Mouse (Mus musculus) cerebellum, postnatal 4 days (tissue): ENCODE measurements around the gene Zbtb20.

Experiments
- DNase-seq, 2 experiments: peaks; one replicate each; pipeline ENCODE4 v3.0.0; 2022; ENCODE audit warnings: low spot score in 2 of 2, mixed read lengths in 1 of 2

The Zbtb20 gene

DNA sequence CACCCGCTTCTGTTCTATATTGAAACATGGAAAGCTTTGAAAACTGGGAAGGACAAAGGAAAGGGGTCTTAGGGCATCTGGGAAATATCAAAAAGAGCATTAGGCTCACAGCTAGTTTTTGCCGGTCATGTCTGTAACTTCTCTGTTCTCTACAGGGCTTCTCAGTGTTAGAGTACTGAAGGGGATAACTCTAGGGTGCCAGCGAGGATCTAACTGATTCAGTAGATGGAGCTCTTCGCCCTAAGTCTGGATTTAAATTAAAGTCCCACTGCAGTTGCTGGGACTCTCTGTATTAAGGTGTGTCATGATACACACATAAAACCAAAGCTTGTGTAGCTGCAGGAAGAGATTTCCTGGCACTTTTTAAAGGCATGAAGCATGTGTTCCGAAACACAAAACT lies 634.8 kb downstream of the Zbtb20 start:
- no peak for DNase-seq

DNA sequence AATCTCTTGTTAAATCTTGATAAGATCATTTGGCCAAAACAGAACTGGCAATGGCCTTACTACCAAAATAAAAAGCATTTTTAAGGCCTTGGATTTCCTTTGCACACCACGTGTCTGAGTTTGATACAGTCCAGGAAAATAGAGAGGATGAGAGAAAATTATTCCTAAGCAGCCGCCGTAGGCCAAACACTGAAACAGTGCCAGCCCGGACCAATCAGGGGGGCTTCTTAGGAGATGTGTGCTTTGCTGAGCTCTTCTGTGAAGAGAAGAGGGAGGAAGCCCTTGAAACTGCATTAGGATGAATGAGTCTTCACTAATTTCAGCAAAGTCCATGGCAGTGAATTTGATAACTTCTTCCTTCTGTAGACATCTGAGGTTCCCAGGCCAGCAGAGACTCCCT lies 635.9 kb downstream of the Zbtb20 start:
- DNase-seq, result no peak

DNA sequence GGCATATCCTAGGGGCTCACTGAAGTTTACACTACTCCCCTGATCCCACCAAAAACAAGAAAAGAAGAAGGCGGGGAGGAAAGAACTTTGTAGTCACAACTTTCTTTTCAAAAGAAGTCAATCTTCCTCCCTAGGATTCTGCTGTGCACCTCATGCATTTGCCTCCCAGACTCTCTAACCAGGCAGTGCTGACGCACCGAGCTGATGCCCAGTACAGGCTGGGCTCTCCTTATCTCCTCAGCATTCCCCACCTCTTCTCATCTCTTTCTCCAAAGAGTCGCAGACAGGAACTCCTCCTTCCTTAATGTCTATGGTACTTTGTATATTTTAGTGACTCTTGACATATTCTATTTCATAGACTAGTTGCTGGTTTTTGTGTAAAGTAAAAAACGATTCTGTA lies 638.3 kb downstream of the Zbtb20 start:
- no peak for DNase-seq

DNA sequence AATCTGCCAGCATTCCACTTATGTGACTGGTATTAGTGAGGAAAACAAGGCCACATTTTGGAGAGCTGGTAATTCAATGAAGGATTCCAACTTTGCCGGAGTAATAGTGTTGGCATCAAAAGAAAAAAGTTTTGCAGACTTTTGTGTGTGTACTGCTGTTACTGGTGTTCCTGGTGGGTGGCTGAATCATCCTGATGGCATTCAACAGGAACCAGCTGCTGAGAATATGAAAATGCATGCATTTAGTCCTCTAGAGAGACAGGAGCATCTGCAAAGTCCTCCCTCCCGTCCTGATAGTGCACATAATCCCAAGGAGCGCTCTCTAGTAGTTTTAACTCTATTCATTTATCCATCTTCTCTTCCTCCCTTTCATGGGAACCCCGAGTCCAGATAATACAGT lies 639.9 kb downstream of the Zbtb20 start:
- no peak for DNase-seq

DNA sequence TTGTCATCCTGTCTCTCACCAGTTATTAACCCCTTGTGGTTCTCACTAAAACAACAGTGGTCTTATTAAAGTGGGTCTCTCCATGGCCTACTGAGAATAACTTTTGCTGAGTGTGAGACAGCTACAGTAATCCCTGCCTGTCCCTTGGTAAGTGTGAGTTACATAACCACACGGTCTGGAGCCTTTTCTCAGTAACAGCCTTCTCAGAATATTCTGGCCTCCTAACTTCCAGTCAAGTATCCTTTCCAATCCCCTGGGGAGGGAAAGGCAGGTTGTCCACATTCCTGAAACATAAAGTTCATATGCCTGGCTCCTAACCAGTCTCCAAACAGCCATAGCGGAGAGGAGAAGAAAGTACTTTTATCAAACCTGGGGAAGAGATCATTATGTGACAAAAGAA lies 644.6 kb downstream of the Zbtb20 start:
- DNase-seq, result no peak

DNA sequence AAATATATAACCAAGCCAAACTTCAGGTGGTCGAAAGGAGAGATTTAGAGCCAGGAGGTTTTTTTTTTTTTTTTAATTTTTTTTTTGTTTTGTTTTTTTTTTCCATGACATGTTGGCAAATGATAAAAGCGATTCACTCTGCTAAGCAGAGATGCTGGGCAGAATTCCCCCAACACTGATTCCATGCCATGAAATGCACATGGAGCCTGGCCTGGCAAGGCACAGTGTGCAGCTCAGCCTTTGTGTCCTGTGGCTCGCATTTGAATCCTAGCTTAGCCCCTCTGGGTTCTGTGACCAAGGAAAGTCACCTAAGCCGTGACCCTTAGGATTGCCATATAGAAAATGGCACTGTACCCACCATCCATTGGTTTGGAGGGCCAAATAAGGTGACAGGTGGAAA lies 646.8 kb downstream of the Zbtb20 start:
- no peak for DNase-seq

DNA sequence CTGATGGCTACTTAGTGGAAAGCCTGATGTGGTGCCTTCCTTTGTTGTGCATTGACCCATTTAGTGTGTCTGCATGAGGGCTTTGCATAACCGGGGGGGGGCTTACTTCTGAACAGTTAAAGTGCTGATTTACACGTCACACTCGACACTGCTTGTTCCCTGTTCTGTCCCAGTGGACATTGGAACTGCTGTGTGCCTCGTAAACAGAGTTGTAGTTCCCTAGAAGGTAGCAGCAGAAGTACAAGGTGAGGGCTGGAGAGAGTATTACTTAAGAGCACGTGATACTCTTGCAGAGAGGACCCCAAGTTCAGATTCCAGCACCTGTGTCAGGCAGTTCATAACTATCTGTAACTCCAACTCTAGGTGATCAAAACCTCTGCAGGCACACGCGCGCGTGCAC lies 648.5 kb downstream of the Zbtb20 start:
- no peak for DNase-seq

DNA sequence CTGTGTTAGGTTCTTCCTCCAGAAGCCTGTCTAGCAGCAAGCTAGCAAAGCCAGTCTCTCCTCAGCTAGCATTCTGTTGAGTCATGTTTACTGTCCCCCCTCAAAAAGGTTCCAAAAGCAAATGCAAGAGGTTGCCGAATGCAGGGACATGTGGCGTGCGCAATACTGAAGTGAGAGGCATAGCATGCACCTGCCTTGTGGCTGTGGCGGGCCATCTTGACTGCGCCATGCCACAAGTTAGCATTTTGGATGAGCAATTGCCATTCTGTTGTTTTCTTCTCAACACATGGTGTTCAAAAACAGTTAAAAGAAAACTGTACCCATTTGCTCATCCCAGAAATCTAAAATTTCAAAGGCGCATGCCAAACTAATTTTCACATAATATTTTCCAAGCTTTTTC lies 649.9 kb downstream of the Zbtb20 start:
- no peak for DNase-seq

DNA sequence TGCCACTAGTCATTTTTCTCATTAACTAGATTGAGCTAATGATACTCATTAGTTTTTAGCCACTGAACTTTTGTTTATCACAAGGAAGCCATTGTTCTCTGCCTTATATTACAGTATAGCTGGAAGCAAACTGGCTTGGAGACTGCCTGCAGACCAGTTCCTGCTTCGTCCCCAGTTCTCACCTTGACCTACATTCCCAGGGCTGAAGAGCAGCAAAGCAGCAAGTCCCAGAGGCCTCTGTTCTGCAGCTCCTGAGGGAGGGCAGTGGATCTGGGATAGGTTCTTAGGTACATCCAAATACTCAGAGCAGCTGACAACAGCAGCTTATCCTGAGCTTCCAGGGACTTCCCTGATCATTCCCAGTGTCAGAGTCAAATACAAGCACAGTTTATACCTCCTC lies 652.6 kb downstream of the Zbtb20 start:
- DNase-seq, result no peak

DNA sequence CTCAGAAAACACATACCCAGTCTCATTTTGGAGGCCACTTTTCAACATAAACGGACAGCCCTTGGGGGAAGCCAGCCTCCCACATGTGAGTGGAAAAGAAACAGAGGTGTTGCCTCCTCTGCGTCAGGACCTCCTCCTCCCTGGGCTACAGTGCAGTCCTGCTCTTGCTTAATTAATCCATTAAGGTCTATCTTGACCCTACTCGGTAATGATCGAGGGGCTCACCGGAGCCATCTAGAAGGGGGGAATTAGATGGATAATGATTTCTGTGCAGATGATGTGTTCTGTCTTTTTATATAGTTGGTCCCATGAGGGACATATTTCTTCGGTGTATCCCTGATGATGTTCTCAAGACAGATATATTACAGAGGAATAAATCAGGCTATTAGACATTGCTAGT lies 655.6 kb downstream of the Zbtb20 start:
- DNase-seq, result no peak

DNA sequence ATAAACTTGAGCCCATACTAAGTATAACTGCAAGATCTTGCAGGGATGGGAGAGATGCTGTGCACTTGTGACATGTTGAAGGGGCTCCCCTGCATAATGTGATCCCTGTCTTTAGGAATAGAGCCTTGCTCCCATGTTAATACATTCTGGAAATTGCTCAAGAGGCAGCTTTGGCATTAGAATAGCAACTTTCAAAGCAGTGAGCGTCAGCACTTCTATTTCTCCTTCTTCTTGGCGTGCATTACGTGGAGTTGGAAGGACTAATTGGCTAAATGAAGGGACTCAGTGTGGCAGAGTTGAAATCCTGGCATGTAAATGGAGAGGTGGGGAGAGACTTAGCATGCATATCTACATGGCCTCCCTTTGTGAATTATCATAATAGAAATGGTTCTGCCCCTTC lies 658.4 kb downstream of the Zbtb20 start:
- no peak for DNase-seq

DNA sequence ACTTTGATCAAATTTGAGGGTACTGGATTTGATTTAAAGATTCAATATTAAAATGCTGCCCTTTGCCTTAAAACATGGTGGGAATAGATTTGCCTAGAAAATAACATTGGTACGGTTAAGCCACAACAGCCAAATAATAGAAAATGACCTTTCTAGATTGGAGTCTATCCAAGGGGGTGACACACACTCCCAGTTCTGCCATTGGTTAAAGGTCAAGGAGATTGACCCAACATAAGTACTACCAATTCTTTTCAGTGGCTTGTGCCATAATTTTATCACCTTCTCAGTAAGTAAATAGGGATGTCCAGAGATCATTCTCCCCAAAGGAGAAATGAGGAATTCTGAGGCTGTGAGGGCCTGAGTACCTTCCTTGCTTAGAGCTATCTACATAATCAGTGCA lies 660.2 kb downstream of the Zbtb20 start:
- no peak for DNase-seq

DNA sequence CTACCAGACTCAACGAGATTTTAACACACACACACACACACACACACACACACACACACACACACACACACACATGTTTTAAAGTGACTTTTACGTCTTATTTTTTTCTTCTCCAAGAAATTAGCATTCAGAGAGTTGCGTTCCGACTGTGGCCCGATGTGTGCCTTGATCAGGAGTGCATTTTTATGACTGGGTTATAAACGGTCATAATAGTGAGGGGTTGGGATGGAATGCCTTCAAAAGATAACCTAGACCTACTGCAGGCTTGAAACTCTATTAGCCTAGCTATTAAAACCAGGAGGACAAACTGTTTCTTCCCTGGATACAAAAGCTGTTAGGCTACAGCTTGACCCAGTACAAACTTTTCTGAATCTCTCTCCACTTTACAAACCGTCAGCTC lies 661.5 kb downstream of the Zbtb20 start:
- DNase-seq, result no peak

DNA sequence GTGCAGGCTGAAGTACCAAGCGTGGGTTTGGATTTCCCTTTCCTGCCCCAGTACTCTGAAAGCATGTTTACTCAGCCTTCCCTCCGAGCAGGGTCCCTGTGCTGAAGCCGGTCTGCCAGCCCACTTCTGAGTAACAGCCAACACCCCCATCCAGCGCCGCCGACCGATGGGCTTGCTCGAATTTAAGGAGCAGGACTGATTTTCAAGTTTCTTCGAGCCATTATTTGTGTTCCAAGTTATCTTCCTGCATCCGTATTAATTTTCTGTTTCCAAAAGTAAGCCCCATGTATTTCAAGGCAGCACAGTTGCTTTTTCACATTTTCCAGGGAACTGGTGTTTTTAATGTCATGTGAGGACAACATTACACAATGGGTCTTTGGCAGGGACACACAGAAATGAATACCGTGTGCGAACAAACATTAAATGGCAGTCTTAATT lies 664.0 kb downstream of the Zbtb20 start:
- DNase-seq, result no peak

DNA sequence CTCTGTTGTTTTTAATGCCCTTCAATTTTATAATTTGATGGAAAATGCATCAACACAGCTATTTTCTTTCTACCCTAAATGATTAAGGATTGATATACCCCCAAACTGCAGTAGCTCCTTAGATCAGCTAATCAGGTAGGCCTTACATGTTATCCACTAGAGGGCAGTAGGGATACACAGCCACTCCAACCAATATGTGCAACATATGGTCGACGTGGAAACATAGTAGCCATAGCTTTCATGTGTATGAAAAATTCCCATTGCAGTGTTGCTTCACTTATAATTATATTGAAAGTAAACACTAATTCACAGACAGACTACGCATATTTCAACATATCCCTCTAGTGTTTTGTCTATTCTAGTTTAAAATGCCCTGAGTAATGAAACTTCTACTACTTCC lies 664.4 kb downstream of the Zbtb20 start:
- DNase-seq, result no peak

DNA sequence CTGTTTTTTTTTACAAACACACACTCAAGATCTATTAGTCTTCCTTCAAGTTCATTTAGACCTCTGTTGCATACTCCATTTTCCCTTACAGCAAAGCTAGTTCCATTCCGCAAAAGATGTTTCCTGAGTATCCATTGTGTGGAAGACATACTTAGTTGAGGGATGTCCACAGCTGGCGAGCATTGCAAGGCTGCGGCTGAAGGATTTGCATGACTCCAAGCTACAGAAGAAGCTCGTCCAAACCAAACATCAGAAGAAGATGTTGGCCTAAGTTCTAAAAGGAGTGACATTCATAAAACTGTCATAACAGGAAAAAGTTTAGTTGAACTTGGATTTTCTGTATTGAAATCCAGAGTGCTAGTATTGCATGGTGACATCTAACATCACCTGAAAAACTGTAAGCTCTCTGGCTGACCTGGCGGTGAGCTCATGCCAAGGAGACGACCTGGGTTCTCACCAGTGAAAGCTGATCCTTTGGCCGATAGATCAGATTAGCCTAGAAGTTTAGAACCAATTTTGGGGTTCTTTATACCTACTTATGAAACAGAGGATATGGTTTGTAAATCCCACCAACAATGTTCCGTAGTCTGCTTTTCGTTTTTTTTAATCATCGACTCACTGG lies 665.0 kb downstream of the Zbtb20 start:
- no peak for DNase-seq

DNA sequence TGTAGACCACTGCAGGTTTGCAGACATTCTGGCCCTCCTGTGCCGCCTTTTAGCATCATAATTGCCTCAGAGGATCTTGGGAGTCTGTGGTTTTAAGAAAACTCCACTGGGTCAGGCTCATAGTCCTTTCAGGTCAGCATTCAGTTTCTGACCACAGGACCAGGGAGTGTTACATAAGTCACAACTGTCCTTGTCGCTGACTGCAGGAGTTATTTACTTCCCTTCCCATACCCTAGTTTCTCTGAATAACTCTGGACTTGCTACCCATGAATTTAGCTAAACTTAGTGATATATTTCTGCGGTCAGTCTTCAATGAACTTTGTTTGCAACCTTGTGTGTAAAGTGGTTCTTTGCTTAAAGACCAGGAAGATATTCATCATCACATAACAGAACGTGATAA lies 669.6 kb downstream of the Zbtb20 start:
- no peak for DNase-seq

DNA sequence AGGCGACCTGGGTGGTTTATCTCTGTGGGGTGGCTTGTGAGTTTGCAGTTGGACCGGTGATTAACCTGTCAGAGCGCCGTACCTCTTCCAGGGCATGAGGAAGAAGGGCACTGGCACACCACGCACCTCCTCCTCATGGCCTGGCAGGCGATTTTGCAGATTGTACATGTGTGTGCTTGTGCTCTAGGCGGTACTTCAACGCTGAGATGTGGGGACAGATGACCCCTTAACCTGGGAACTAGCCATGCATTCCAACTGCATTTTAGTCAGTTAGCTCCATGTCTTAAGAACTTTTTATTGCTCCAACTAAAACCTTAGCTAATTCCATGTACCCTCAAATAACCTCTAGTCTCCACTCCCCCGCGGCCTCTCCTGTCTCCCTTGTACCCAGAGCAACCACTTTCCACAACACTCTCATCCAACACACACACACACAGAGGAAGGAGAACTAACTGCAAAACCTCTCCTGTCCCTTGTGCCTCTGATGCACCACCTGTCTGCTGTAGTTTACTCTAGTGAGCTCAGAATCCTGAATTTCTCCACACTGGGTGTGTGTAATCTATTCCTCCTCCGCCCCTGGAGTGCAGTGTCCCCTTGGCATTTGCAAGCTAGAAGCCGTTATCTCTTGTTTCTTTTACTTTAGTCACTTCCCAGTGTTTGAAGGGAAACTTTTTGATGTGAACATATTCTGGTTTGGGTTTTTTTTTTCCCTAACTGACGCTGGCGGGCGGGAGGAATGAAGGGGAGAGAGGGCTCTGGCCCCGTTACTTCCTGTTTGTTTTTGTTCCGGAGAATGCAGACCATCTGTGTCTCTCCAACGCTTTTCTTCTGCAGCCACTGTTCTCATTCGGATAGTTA lies 671.9 kb downstream of the Zbtb20 start:
- DNase-seq, result no peak

DNA sequence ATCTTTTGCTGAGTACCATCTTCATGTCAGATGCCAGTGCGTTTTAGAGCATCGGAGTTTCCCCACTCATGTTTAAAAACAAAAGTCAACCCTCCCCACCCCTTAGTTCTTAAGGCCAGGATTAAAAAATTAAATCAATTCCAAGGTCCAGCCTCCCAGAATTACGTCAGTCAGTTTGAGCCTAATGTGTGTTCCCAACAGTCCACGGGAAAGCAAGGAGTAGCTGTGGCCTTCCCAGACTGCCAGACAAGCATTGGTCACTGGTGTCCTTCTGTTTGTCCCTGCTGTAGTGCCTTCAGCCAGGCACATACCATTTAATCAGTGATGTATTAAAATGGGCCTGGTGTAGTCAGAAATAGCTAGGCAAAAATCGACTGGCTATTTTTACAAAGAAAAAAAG lies 673.1 kb downstream of the Zbtb20 start:
- DNase-seq, result no peak

DNA sequence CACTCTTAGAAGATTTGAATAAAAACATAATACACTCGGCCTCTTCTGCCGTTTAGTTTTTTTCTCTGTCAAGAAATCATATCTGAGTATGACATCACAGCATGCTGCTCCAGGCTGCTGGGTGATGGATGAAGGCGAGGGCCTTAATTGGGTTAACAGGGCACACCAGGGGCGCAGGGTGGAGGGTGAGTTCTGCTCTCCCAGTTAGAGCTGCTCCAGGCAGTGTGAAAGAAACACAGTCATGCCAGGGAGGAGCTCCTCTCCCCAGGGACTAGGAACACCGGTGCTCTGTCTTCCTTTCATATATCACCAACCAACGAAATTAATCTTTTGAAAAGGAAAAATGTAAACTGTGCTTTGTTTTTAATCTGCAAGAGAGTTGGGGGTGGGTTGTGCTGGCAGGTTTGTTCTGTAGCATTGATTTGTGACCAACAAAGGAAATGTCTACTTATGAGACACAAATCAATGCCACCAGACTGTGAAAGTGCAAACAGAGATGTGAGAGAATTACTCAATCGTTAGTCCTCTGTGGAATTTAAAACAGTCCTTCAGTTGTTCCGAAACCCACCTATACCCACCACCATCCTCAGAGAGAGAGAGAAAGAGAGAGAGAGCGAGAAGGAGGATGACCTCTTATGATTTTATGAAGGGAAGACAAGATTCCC lies 673.9 kb downstream of the Zbtb20 start:
- no peak for DNase-seq

DNA sequence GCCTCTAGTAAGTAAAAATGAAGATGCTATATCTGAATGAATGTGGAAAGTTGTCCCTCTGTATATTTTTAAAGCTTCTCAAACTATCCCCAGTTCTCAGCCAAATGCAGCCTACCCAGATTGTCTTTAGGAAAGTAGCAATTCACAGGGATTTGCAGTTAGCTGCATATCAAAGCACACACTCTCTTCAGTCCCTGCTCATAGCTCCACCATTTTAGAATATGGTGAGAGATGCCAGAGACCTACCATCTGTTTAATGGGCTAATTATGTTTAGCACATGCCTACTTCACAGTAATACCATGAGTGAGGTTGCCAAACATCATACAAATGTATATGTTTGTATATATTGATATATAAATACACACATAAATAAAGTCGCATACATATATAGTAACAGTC lies 676.8 kb downstream of the Zbtb20 start:
- DNase-seq, result no peak

DNA sequence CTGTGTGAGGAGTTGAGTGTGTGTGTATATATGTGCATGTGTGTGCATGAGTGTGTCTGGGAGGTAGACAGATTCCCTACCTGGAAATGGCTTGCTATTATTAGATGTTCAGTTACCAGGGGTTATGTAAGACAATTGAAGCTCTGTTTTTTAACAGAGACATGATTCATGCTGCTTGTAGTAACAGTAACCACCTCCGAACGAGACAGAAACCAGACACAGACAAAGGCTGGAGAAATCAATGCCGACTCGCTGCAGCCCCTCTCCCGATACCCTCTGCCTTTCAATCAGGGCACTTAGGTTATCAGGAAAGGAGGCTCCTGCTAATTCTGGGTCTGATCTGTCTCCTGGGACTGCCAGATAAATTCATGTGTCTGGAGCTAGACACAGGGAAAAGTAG lies 681.7 kb downstream of the Zbtb20 start:
- no peak for DNase-seq

DNA sequence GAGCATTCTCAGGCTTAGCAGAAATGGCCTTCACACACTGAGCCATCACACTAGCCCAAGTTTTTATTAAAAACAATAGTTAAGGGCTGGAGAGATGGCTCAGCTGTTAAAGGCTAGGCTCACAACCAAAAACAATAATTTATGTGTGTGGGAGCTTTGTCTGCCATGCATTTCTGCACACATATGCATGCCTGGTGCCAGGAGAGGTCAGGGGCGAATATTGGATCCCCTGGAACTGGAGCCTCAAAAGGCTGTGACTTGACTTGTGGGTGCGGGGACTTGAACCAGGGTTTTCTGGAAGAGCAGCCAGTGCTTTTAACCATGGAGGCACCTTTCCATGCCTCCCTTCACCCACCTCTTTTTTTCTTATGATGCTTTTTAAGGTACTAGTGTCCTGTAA lies 685.6 kb downstream of the Zbtb20 start:
- no peak for DNase-seq
